Mouse (Mus musculus) kidney, adult 2 months (tissue): Measurements from ENCODE around the gene Ccdc169.

Experiments
- CTCF ChIP-seq: fragments of 200-500 bp; conservative IDR thresholded peaks from 2 replicates; pipeline ENCODE4 v1.5.1; 2011; ENCODE audit warnings: low read depth, mild to moderate bottlenecking, control low read depth, low read length, moderate library complexity, mixed read lengths; ENCODE audit not compliant: insufficient read depth, insufficient read length
- POLR2A ChIP-seq: fragments of 200-500 bp; IDR thresholded peaks from one replicate; pipeline ENCODE4 v1.6.1; 2011; ENCODE audit warnings: low read depth, low read length, control low read depth

GRCm38 (mm10) chr3:55147156-55147555, 10.0 kb downstream of the Ccdc169 start:
- TF ChIP-seq CTCF = no peak
- TF ChIP-seq POLR2A = no peak
